Mouse (Mus musculus): Measurements from ENCODE around the gene Pde7b. TPM values are rescaled to one million over a fixed set of nuclear protein-coding genes. Genes with fewer than 3 reads are reported as not detected.

Gene Pde7b
- polyA plus RNA-seq, 1 experiment from 2014 or later = 5.0 TPM

- Histone ChIP-seq H3K9ac (replicated peaks; ENCODE audit: low read depth) (no peak overlapping the region), H3K36me3 (ENCODE audit: insufficient read depth, low read length) (no peaks in the 10 kb centered on the region), H3K4me3 (ENCODE audit: low read depth, low read length) (no peak overlapping the region), H3K4me1 (ENCODE audit: insufficient read depth, low read depth, low read length) (no peaks in the 10 kb centered on the region), H3K27me3 (replicated peaks; ENCODE audit: insufficient read depth, low read length) (no peaks in the 10 kb centered on the region), H3K9me3 (ENCODE audit: low read length) (no peaks in the 10 kb centered on the region), H3K4me2 (replicated peaks; ENCODE audit: low read depth, low read length) (no peak overlapping the region), H3K27ac (ENCODE audit: low read length) (no peak overlapping the region)
- 94% methylated on average over 7 of the region's 7 CpGs for WGBS
- TF ChIP-seq EP300 (IDR thresholded peaks at IDR 0.05) (no peak), CTCF (IDR thresholded peaks at IDR 0.05) (no peak)
- ATAC-seq = no peak
- DNase-seq (ENCODE audit: low spot score) = no peak
Observed at GRCm38 (mm10) chr10:20435913-20436312, 289.0 kb downstream of the Pde7b start.

GRCm38 (mm10) chr10:20431336-20431735, 293.5 kb downstream of the Pde7b start:
- TF ChIP-seq EP300 (IDR thresholded peaks at IDR 0.05) (no peak), CTCF (IDR thresholded peaks at IDR 0.05) (no peak)
- Histone ChIP-seq H3K4me2 (replicated peaks; ENCODE audit: low read depth, low read length) (no peak overlapping the region), H3K27me3 (replicated peaks; ENCODE audit: insufficient read depth, low read length) (no peaks in the 10 kb centered on the region), H3K9ac (replicated peaks; ENCODE audit: low read depth) (no peak overlapping the region), H3K4me1 (ENCODE audit: insufficient read depth, low read depth, low read length) (no peaks in the 10 kb centered on the region), H3K9me3 (ENCODE audit: low read length) (no peaks in the 10 kb centered on the region), H3K4me3 (ENCODE audit: low read depth, low read length) (no peak overlapping the region), H3K27ac (ENCODE audit: low read length) (no peak overlapping the region), H3K36me3 (ENCODE audit: insufficient read depth, low read length) (no peaks in the 10 kb centered on the region)
- ATAC-seq (peak; percentile 90), DNase-seq (ENCODE audit: low spot score) (peak; percentile 55)
- WGBS = 48% methylated on average over 12 of the region's 12 CpGs

DNA sequence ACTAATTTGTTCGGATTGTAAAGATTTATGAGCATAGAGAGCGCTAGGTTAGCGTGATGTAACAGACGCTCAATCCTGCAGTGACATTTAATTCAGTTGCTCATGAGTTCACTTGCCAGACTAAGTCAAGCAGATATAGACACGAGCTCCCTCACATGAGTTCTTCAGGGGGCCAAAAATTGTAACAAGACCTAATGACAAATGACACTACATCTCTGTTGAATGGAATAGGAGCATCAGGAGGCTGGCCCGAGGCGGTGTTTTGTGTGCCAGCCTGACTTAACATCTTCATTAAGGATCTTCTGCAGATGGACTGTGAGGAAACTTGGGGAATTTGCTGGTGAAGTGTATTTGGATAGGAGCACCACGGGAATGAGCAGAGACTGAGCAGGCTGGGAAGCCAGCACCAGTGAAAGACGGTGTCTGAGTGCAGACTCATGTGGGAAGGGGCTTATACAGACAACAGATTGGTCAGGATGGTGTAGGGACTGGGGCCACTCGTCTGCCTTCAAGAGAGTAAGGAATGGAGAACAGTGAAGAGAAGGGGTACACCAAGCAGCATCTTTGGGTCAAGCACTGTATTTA, 303.5 kb downstream of the Pde7b start:
- Histone ChIP-seq H3K9ac (replicated peaks; ENCODE audit: low read depth) (no peak overlapping the region), H3K9me3 (ENCODE audit: low read length) (no peaks in the 10 kb centered on the region), H3K27ac (ENCODE audit: low read length) (no peak overlapping the region), H3K4me3 (ENCODE audit: low read depth, low read length) (no peak overlapping the region), H3K36me3 (ENCODE audit: insufficient read depth, low read length) (no peaks in the 10 kb centered on the region), H3K4me1 (ENCODE audit: insufficient read depth, low read depth, low read length) (no peaks in the 10 kb centered on the region), H3K4me2 (replicated peaks; ENCODE audit: low read depth, low read length) (no peak overlapping the region), H3K27me3 (replicated peaks; ENCODE audit: insufficient read depth, low read length) (no peaks in the 10 kb centered on the region)
- WGBS = 64% methylated on average over 10 of the region's 10 CpGs
- ATAC-seq (peak; percentile 29; the same call in 1 of the 2 replicates), DNase-seq (ENCODE audit: low spot score) (peak; percentile 38)
- TF ChIP-seq EP300 (IDR thresholded peaks at IDR 0.05) (no peak), CTCF (IDR thresholded peaks at IDR 0.05) (no peak)

DNA sequence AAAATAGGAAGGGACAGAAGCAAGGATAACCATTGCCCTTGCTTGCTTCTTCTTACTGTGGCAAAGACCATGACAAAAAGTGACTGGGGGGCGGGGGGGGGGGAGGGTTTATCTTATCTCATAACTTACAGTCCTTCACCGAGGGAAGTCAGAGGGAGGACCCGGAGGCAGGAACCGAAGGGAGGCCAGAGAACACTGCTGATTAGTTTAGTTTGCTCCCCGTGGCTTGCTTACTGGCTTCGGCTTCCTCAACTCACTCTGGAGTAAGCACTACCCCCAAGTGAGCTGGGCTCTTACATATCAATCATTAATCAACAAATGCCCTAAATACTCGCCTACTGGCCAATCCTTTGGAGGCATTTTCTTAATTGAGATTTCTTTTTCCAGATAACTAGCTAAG, 304.6 kb downstream of the Pde7b start:
- H3K27me3 ChIP-seq (replicated peaks; ENCODE audit: insufficient read depth, low read length) = no peaks in the 10 kb centered on the region
- H3K9me3 ChIP-seq (ENCODE audit: low read length) = no peaks in the 10 kb centered on the region
- DNase-seq (ENCODE audit: low spot score) = no peak
- no peak overlapping the region for H3K27ac ChIP-seq (ENCODE audit: low read length)
- no peaks in the 10 kb centered on the region for H3K4me1 ChIP-seq (ENCODE audit: insufficient read depth, low read depth, low read length)
- no peak overlapping the region for H3K9ac ChIP-seq (replicated peaks; ENCODE audit: low read depth)
- TF ChIP-seq EP300 (IDR thresholded peaks at IDR 0.05) = no peak
- no peak for TF ChIP-seq CTCF (IDR thresholded peaks at IDR 0.05)
- WGBS = 54% methylated on average over 6 of the region's 7 CpGs
- no peaks in the 10 kb centered on the region for H3K36me3 ChIP-seq (ENCODE audit: insufficient read depth, low read length)
- H3K4me3 ChIP-seq (ENCODE audit: low read depth, low read length) = no peak overlapping the region
- no peak overlapping the region for H3K4me2 ChIP-seq (replicated peaks; ENCODE audit: low read depth, low read length)
- no peak for ATAC-seq

DNA sequence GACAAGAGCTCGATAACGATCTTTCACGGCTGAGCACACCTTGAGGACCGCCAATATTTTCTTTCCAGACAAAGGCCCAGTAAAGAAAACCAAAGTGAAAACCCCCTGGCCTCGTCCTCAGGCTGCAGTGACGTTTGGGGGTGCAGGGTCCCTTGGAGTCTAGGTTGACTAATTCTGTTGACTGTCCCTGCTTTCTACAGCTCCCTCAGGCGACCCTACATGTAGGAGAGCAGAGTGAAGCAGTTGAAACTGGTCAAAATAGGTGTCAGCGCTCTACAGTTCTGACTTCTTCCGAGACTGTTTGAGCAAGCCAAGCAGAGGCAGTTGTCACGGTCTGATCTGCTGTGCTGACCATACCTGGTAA, 306.0 kb downstream of the Pde7b start:
- DNase-seq (ENCODE audit: low spot score) = no peak
- no peak overlapping the region for H3K9ac ChIP-seq (replicated peaks; ENCODE audit: low read depth)
- no peaks in the 10 kb centered on the region for H3K36me3 ChIP-seq (ENCODE audit: insufficient read depth, low read length)
- 51% methylated on average over 10 of the region's 10 CpGs for WGBS
- TF ChIP-seq CTCF (IDR thresholded peaks at IDR 0.05) (no peak), EP300 (IDR thresholded peaks at IDR 0.05) (no peak)
- H3K4me2 ChIP-seq (replicated peaks; ENCODE audit: low read depth, low read length) = 0 out of 2 replicates have a peak overlapping the region, but pooled peaks have one; percentile 3
- no peaks in the 10 kb centered on the region for H3K9me3 ChIP-seq (ENCODE audit: low read length)
- H3K4me1 ChIP-seq (ENCODE audit: insufficient read depth, low read depth, low read length) = no peaks in the 10 kb centered on the region
- H3K4me3 ChIP-seq (ENCODE audit: low read depth, low read length) = no peak overlapping the region
- ATAC-seq = peak; percentile 22; the same call in 1 of the 2 replicates
- H3K27me3 ChIP-seq (replicated peaks; ENCODE audit: insufficient read depth, low read length) = no peaks in the 10 kb centered on the region
- H3K27ac ChIP-seq (ENCODE audit: low read length) = peak overlapping the region; percentile 32; the same call in 1 of the 2 replicates

GRCm38 (mm10) chr10:20418202-20418855, 306.5 kb downstream of the Pde7b start:
- Histone ChIP-seq H3K4me1 (ENCODE audit: insufficient read depth, low read depth, low read length) (no peaks in the 10 kb centered on the region), H3K27ac (ENCODE audit: low read length) (peak overlapping the region; percentile 32; the same call in 1 of the 2 replicates), H3K4me2 (replicated peaks; ENCODE audit: low read depth, low read length) (0 out of 2 replicates have a peak overlapping the region, but pooled peaks have one; percentile 3), H3K9ac (replicated peaks; ENCODE audit: low read depth) (no peak overlapping the region), H3K4me3 (ENCODE audit: low read depth, low read length) (no peak overlapping the region), H3K27me3 (replicated peaks; ENCODE audit: insufficient read depth, low read length) (no peaks in the 10 kb centered on the region), H3K9me3 (ENCODE audit: low read length) (no peaks in the 10 kb centered on the region), H3K36me3 (ENCODE audit: insufficient read depth, low read length) (no peaks in the 10 kb centered on the region)
- TF ChIP-seq EP300 (IDR thresholded peaks at IDR 0.05) = peak; percentile 52; the same call in 1 of the 2 replicates
- no peak for TF ChIP-seq CTCF (IDR thresholded peaks at IDR 0.05)
- DNase-seq (ENCODE audit: low spot score) = peak; percentile 76
- peak; percentile 82 for ATAC-seq
- WGBS = 15% methylated on average over 11 of the region's 11 CpGs
